Mouse (Mus musculus) hindbrain, embryonic 14.5 days (tissue): Measurements from ENCODE around the gene Lmbrd2. TPM values are rescaled to one million over a fixed set of nuclear protein-coding genes. Genes with fewer than 3 reads are reported as not detected.

Experiments used
- ATAC-seq: fragments of 200-750 bp; cut with Nextera tagmentation; 2 replicates; pipeline ENCODE4 v1.8.0; 2017; ENCODE audit warnings: moderate number of reproducible peaks, mild to moderate bottlenecking, moderate TSS enrichment, moderate library complexity; ENCODE audit not compliant: low FRiP score
- DNase-seq: peaks from one replicate; pipeline ENCODE4 v3.0.0-alpha.2; 2015; ENCODE audit warnings: low spot score
- H3K27ac ChIP-seq: fragments of 300-500 bp; sonication (generic); 2 replicates; pipeline ENCODE4 v1.5.1; 2014; ENCODE audit warnings: mild to moderate bottlenecking, moderate library complexity
- H3K27me3 ChIP-seq: fragments of 300-500 bp; sonication (generic); 2 replicates; pipeline ENCODE4 v1.6.1; 2014; ENCODE audit warnings: mild to moderate bottlenecking, low read length, mixed read lengths; ENCODE audit not compliant: control insufficient read depth, insufficient read depth
- H3K36me3 ChIP-seq: fragments of 300-500 bp; sonication (generic); replicated peaks from 2 replicates; pipeline ENCODE4 v1.6.1; 2014; ENCODE audit not compliant: control insufficient read depth, insufficient read depth
- H3K4me1 ChIP-seq: fragments of 300-500 bp; sonication (generic); replicated peaks from 2 replicates; pipeline ENCODE4 v1.6.1; 2014; ENCODE audit warnings: antibody characterized with exemption, low read length, mixed read lengths; ENCODE audit not compliant: control insufficient read depth, insufficient read depth
- H3K4me2 ChIP-seq: fragments of 300-500 bp; sonication (generic); replicated peaks from 2 replicates; pipeline ENCODE4 v1.6.1; 2014; ENCODE audit warnings: mild to moderate bottlenecking, moderate library complexity
- H3K4me3 ChIP-seq: fragments of 300-500 bp; sonication (generic); replicated peaks from 2 replicates; pipeline ENCODE4 v1.5.1; 2014; ENCODE audit warnings: mild to moderate bottlenecking, low read length
- H3K9ac ChIP-seq: fragments of 300-500 bp; sonication (generic); 2 replicates; pipeline ENCODE4 v1.6.1; 2014
- H3K9me3 ChIP-seq: fragments of 300-500 bp; sonication (generic); 2 replicates; pipeline ENCODE4 v1.6.1; 2016; ENCODE audit warnings: low read length; ENCODE audit not compliant: control insufficient read depth
- polyA plus RNA-seq: library from polyadenylated mRNA; unstranded; fragments of >200 nt; fragmentation: Nextera tagmentation; extraction: Ambion mirVana; gene quantifications from 2 replicates; pipeline ENCODE4 v1.2.1, GENCODE M21; 2014

Gene Lmbrd2
- polyA plus RNA-seq, 1 experiment from 2014 or later: 8.5 TPM

DNA sequence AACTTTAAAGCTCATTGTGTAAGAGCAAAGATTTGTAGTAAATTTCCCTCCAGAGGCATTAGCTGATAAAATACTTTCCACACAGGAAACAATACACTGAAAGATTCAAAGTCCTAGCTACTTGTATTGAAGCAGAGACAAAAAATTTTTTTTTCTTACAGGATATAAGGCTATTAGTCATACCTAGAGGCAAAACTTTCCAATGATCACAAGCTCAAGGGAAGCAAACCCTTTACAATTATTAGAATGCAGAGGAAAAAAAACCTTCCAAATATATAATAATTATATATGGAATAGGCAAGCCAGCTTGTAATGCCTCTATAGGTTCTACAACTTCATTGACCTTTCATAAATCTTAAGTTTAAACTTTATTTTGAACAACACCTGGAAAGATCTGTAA is 106.0 kb downstream of the Lmbrd2 start:
- Histone ChIP-seq H3K4me1 (no peaks in the 10 kb centered on the region), H3K9ac (no peak overlapping the region), H3K4me3 (no peak overlapping the region), H3K36me3 (no peaks in the 10 kb centered on the region), H3K27me3 (no peaks in the 10 kb centered on the region), H3K4me2 (no peak overlapping the region), H3K27ac (no peak overlapping the region), H3K9me3 (no peaks in the 10 kb centered on the region)
- DNase-seq (no peak), ATAC-seq (no peak)

Other genes with a start within 250 kb of the Lmbrd2 start
- 8.8 and 15.1 TPM in 2 replicates for gene Ranbp3l, start 172.6 kb upstream of the Lmbrd2 start, polyA plus RNA-seq
- 37.8 and 38.4 TPM in 2 replicates for gene Nadk2, start 69.3 kb upstream of the Lmbrd2 start, polyA plus RNA-seq
- 19.7 and 25.7 TPM in 2 replicates for gene Skp2, start 14.9 kb downstream of the Lmbrd2 start, polyA plus RNA-seq
- not detected in 2 replicates for gene Ugt3a1, start 136.3 kb downstream of the Lmbrd2 start, polyA plus RNA-seq
- gene Ugt3a2, start 195.0 kb downstream of the Lmbrd2 start, polyA plus RNA-seq: not detected in 2 replicates